Mouse (Mus musculus) heart, adult 2 months (tissue): ENCODE data around the gene Sdccag8. TPM values are rescaled to one million over a fixed set of nuclear protein-coding genes. Genes with fewer than 3 reads are reported as not detected.

Source experiments
- DNase-seq, 2 experiments: peaks; one replicate each; pipeline ENCODE4 v3.0.0; 2021
- H3K27ac ChIP-seq: fragments of 200-600 bp; 2 replicates; pipeline ENCODE4 v1.8.1; 2022
- H3K27me3 ChIP-seq: fragments of 200-500 bp; 2 replicates; pipeline ENCODE4 v1.6.1; 2012; ENCODE audit warnings: mild to moderate bottlenecking, low read length, inconsistent platforms, mixed read lengths; ENCODE audit not compliant: control insufficient read depth, insufficient read depth
- H3K36me3 ChIP-seq: fragments of 200-500 bp; 2 replicates; pipeline ENCODE4 v1.6.1; 2012; ENCODE audit warnings: low read length, inconsistent platforms; ENCODE audit not compliant: control insufficient read depth, insufficient read depth
- H3K4me1 ChIP-seq: fragments of 200-500 bp; 2 replicates; pipeline ENCODE4 v1.6.1; 2011; ENCODE audit warnings: low read length; ENCODE audit not compliant: control insufficient read depth, insufficient read depth
- H3K4me3 ChIP-seq: fragments of 200-600 bp; 2 replicates; pipeline ENCODE4 v1.8.1; 2022
- H3K79me2 ChIP-seq: fragments of 200-500 bp; replicated peaks from 2 replicates; pipeline ENCODE4 v1.6.1; 2012; ENCODE audit warnings: mild to moderate bottlenecking, inconsistent platforms, low read length, moderate library complexity, mixed read lengths; ENCODE audit not compliant: control insufficient read depth, insufficient read depth
- H3K9ac ChIP-seq: fragments of 200-500 bp; 2 replicates; pipeline ENCODE4 v1.6.1; 2012; ENCODE audit warnings: low read depth, mild to moderate bottlenecking, control low read depth, inconsistent platforms, low read length, mixed read lengths
- CTCF ChIP-seq: fragments of 200-600 bp; IDR thresholded peaks from 2 replicates; pipeline ENCODE4 v1.8.1; 2022; ENCODE audit warnings: antibody characterized with exemption, mild to moderate bottlenecking, moderate library complexity
- EP300 ChIP-seq: fragments of 200-500 bp; IDR thresholded peaks from 2 replicates; pipeline ENCODE4 v1.6.1; 2011; ENCODE audit warnings: low read depth, low read length, control low read depth; ENCODE audit not compliant: insufficient read depth
- POLR2A ChIP-seq: fragments of 200-500 bp; IDR thresholded peaks from 2 replicates; pipeline ENCODE4 v1.6.1; 2011; ENCODE audit warnings: mild to moderate bottlenecking, low read depth, low read length, control low read depth; ENCODE audit not compliant: insufficient read depth
- WGBS: fragments of 180-500 bp; shearing (Covaris S2); methylation state at CpG from one replicate; pipeline ENCODE4 v1.1.7; 2018; 5-methylcytosine and 5-hydroxymethylcytosine counted together
- intact Hi-C: fragments of 180-260 bp; cut with DNase I; formaldehyde crosslinking; loops from one replicate; pipeline ENCODE4 v1.15.1; 2025
- long read RNA-seq: library from polyadenylated mRNA; stranded (forward); transcript quantifications from one replicate; pipeline ENCODE4 v2.0.0, GENCODE M21; 2021
- polyA plus RNA-seq: library from polyadenylated mRNA; depleted of rRNA; stranded (reverse); fragments of >200 nt; gene quantifications from 2 replicates; pipeline ENCODE4 v1.2.3, GENCODE M21; 2012; rRNA removed
- total RNA-seq, 2 experiments: library from RNA; stranded (reverse); gene quantifications; 2 replicates each; pipeline ENCODE4 v1.2.3; 2021

The Sdccag8 gene
- total RNA-seq: 1 to 10 TPM; 3.5 to 4.6 TPM
- 2.6 and 4.1 TPM in 2 replicates for polyA plus RNA-seq
- long read RNA-seq, transcript Sdccag8-201 (18 exons, 2,776 nt): major isoform, 5 of 12 reads
- long read RNA-seq, partial matches to known transcripts: 2 of 12 reads
- long read RNA-seq, other reads (novel, unspliced or antisense): 5 of 12 reads

GRCm38 (mm10) chr1:176814591-176815062, at the start of gene Sdccag8:
Sdccag8 (plus strand) TSS chr1:176814660.
- peaks cover 4% of the 10 kb centered on the region; the same call in 1 of the 2 replicates for H3K36me3 ChIP-seq
- peak within 1 kb of the TSS; percentile 77 for H3K4me3 ChIP-seq
- intact Hi-C loops: loop anchor here (2.0 kb wide), 1 partner anchor 16 kb away; no protein-coding TSS in a partner anchor
- H3K27ac ChIP-seq: peak within 1 kb of the TSS; percentile 98
- peak; percentile 90 to 97 for DNase-seq
- H3K4me1 ChIP-seq: peaks cover 7% of the 10 kb centered on the region
- TF ChIP-seq EP300 (peak; percentile 22; the same call in 1 of the 2 replicates), POLR2A (peak; percentile 84), CTCF (no peak)
- no peaks in the 10 kb centered on the region for H3K27me3 ChIP-seq
- H3K79me2 ChIP-seq: no peaks in the 10 kb centered on the region; the same call in 1 of the 2 replicates
- under 1% methylated on average over 25 of the region's 25 CpGs for WGBS
- peak within 1 kb of the TSS; percentile 77 for H3K9ac ChIP-seq

- H3K9ac ChIP-seq: no peak overlapping the region
- H3K4me1 ChIP-seq: no peaks in the 10 kb centered on the region
- WGBS: 75% methylated on average over 4 of the region's 4 CpGs
- no peak overlapping the region for H3K27ac ChIP-seq
- TF ChIP-seq CTCF (no peak), EP300 (no peak), POLR2A (no peak)
- H3K36me3 ChIP-seq: peaks cover 5% of the 10 kb centered on the region
- H3K79me2 ChIP-seq: no peaks in the 10 kb centered on the region
- no peak for DNase-seq
- no peak overlapping the region for H3K4me3 ChIP-seq
- H3K27me3 ChIP-seq: no peaks in the 10 kb centered on the region
- intact Hi-C loops: no loop called here
These were observed 39.9 kb upstream of the Sdccag8 start for GRCm38 (mm10) chr1:176774533-176774932.

GRCm38 (mm10) chr1:176789326-176789725, 25.1 kb upstream of the Sdccag8 start:
- H3K27ac ChIP-seq: no peak overlapping the region
- H3K4me3 ChIP-seq: no peak overlapping the region
- WGBS: 81% methylated on average over 7 of the region's 7 CpGs
- no peaks in the 10 kb centered on the region; the same call in none of the 2 replicates for H3K36me3 ChIP-seq
- no peaks in the 10 kb centered on the region for H3K27me3 ChIP-seq
- H3K79me2 ChIP-seq: peaks cover 2% of the 10 kb centered on the region
- intact Hi-C loops: no loop called here
- TF ChIP-seq CTCF: no peak
- TF ChIP-seq POLR2A: no peak
- TF ChIP-seq EP300: no peak
- H3K9ac ChIP-seq: no peak overlapping the region
- H3K4me1 ChIP-seq: no peaks in the 10 kb centered on the region
- DNase-seq: no peak

GRCm38 (mm10) chr1:176792175-176792574, 22.3 kb upstream of the Sdccag8 start:
- no peak overlapping the region for H3K27ac ChIP-seq
- peaks cover 2% of the 10 kb centered on the region for H3K4me1 ChIP-seq
- H3K79me2 ChIP-seq: peaks cover 2% of the 10 kb centered on the region
- WGBS: 74% methylated on average over 1 of the region's 1 CpGs
- peaks cover 3% of the 10 kb centered on the region for H3K36me3 ChIP-seq
- H3K9ac ChIP-seq: no peak overlapping the region
- no peak overlapping the region for H3K4me3 ChIP-seq
- DNase-seq: no peak
- TF ChIP-seq POLR2A (no peak), EP300 (no peak), CTCF (no peak)
- no peaks in the 10 kb centered on the region for H3K27me3 ChIP-seq
- intact Hi-C loops: no loop called here

- intact Hi-C loops: loop anchor here (2.0 kb wide), 1 partner anchor 16 kb away; the partner anchor contains the start of genes Cep170 and Sdccag8
These were observed 15.8 kb upstream of the Sdccag8 start for GRCm38 (mm10) chr1:176798673-176799072.

GRCm38 (mm10) chr1:176800728-176801365, 13.6 kb upstream of the Sdccag8 start:
- H3K36me3 ChIP-seq: peaks cover 6% of the 10 kb centered on the region
- H3K27me3 ChIP-seq: no peaks in the 10 kb centered on the region
- WGBS: 13% methylated on average over 2 of the region's 2 CpGs
- intact Hi-C loops: no loop called here
- peak; percentile 47 to 76 for DNase-seq
- H3K4me3 ChIP-seq: no peak overlapping the region
- TF ChIP-seq CTCF: no peak
- 0 out of 2 replicates have a peak, but pooled peaks have one; percentile 30 for TF ChIP-seq EP300
- TF ChIP-seq POLR2A: no peak
- H3K4me1 ChIP-seq: peaks cover 3% of the 10 kb centered on the region
- peaks cover 2% of the 10 kb centered on the region for H3K79me2 ChIP-seq
- H3K27ac ChIP-seq: peak overlapping the region; percentile 53
- no peak overlapping the region for H3K9ac ChIP-seq

More at GRCm38 (mm10) chr1:176798673-176799072, 15.8 kb upstream of the Sdccag8 start:
- H3K27ac ChIP-seq: no peak overlapping the region
- H3K27me3 ChIP-seq: no peaks in the 10 kb centered on the region
- H3K79me2 ChIP-seq: peaks cover 2% of the 10 kb centered on the region
- H3K36me3 ChIP-seq: peaks cover 9% of the 10 kb centered on the region
- H3K9ac ChIP-seq: no peak overlapping the region
- no peak overlapping the region for H3K4me3 ChIP-seq
- TF ChIP-seq POLR2A (no peak), CTCF (no peak), EP300 (no peak)
- no peak for DNase-seq
- H3K4me1 ChIP-seq: peaks cover 4% of the 10 kb centered on the region
